Mouse (Mus musculus) small intestine, adult 2 months (tissue): ENCODE measurements around the gene Sema4f. TPM values are rescaled to one million over a fixed set of nuclear protein-coding genes. Genes with fewer than 3 reads are reported as not detected.

ENCODE experiments used
- H3K27ac ChIP-seq: fragments of 200-500 bp; 2 replicates; pipeline ENCODE4 v1.5.1; 2012; ENCODE audit warnings: low read depth, low read length, control low read depth, inconsistent platforms; ENCODE audit not compliant: insufficient read depth
- H3K27me3 ChIP-seq: fragments of 200-500 bp; 2 replicates; pipeline ENCODE4 v1.6.1; 2012; ENCODE audit warnings: mild to moderate bottlenecking, moderate library complexity, low read length, inconsistent platforms; ENCODE audit not compliant: control insufficient read depth, insufficient read depth
- H3K36me3 ChIP-seq: fragments of 200-500 bp; 2 replicates; pipeline ENCODE4 v1.6.1; 2012; ENCODE audit warnings: mild to moderate bottlenecking, low read length, control low read depth, inconsistent platforms; ENCODE audit not compliant: control insufficient read depth, insufficient read depth
- H3K4me1 ChIP-seq: fragments of 200-500 bp; 2 replicates; pipeline ENCODE4 v1.6.1; 2012; ENCODE audit warnings: low read length, inconsistent platforms, mixed read lengths; ENCODE audit not compliant: control insufficient read depth, insufficient read depth, insufficient read length
- H3K4me3 ChIP-seq: fragments of 200-500 bp; 2 replicates; pipeline ENCODE4 v1.5.1; 2012; ENCODE audit warnings: low read depth, mild to moderate bottlenecking, control low read depth, inconsistent platforms, low read length, moderate library complexity
- CTCF ChIP-seq: fragments of 200-500 bp; IDR thresholded peaks from 2 replicates; pipeline ENCODE4 v1.5.1; 2012; ENCODE audit warnings: low read depth, mild to moderate bottlenecking, control low read depth, inconsistent platforms, low read length, moderate library complexity, mixed read lengths; ENCODE audit not compliant: insufficient replicate concordance, insufficient read length; ENCODE audit errors: extremely low read depth
- POLR2A ChIP-seq: fragments of 200-500 bp; IDR thresholded peaks from 2 replicates; pipeline ENCODE4 v1.6.1; 2012; ENCODE audit warnings: low read depth, mild to moderate bottlenecking, control low read depth, inconsistent platforms, low read length, moderate library complexity
- WGBS: fragments of 180-500 bp; shearing (Covaris S2); methylation state at CpG from one replicate; pipeline ENCODE4 v1.1.7; 2018; 5-methylcytosine and 5-hydroxymethylcytosine counted together
- polyA plus RNA-seq: library from polyadenylated mRNA; depleted of rRNA; stranded (reverse); fragments of >200 nt; gene quantifications from 2 replicates; pipeline ENCODE4 v1.2.3, GENCODE M21; 2012; rRNA removed

Sema4f gene
- polyA plus RNA-seq, 1 experiment: 0.29 TPM

DNA sequence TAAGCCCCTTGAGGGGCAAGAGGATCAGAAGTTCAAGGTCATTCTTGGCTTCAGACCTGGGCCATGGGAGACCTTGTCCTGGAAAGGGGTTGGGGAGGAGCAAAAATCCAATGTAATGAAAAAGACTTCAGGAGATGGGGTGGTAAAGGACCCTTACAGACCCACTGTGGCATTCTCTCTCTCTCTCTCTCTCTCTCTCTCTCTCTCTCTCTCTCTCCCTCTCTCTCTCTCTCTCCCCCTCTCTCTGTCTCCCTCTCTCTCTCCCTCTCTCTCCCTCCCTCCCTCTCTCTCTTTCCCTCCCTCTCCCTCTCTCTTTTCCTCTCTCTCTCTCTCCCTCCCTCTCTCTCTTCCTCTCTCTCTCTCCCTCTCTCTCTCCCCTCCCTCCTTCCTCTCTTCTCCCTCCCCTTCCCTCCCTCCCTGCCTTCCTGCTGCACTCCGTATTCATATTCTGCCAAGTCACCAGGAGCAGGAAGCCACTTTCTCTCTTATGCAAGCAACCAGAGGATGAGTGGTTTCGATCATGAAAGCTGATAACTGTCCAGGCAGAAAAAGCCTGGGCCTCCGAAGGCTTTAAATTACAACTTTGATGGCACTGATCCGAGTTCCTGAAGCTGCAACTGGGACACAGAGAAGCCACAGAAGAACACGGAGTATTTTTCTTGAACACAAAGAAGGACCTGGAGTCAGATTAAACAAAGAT is 67.8 kb downstream of the Sema4f start:
- Histone ChIP-seq H3K27me3 (no peaks in the 10 kb centered on the region), H3K4me3 (no peak overlapping the region), H3K36me3 (no peaks in the 10 kb centered on the region), H3K27ac (no peak overlapping the region), H3K4me1 (peaks cover 3% of the 10 kb centered on the region; the same call in 1 of the 2 replicates)
- TF ChIP-seq CTCF (no peak), POLR2A (no peak)
- 4% methylated on average over 5 of the region's 5 CpGs for WGBS

DNA sequence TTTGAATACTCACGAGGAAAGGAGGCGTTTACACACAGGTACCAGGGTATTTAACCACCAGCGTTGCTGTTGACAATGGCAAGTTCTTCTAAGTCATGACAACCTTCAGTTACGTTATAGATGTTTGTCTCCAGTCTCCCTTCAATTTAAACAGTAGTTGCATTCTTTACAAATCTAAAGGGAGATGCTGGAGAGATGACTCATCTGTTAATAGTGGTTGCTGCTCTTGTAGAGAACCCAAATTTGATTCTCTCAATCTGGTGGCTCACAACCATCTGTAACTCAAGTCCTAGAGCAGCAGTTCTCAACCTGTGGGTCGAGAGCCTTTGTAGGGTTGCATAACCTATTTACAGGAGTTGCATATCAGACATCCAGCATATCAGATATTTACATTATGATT is 71.1 kb downstream of the Sema4f start:
- Histone ChIP-seq H3K4me3 (no peak overlapping the region), H3K36me3 (no peaks in the 10 kb centered on the region), H3K4me1 (peaks cover 3% of the 10 kb centered on the region), H3K27me3 (no peaks in the 10 kb centered on the region), H3K27ac (no peak overlapping the region)
- TF ChIP-seq CTCF (no peak), POLR2A (no peak)
- 73% methylated on average over 5 of the region's 5 CpGs for WGBS

DNA sequence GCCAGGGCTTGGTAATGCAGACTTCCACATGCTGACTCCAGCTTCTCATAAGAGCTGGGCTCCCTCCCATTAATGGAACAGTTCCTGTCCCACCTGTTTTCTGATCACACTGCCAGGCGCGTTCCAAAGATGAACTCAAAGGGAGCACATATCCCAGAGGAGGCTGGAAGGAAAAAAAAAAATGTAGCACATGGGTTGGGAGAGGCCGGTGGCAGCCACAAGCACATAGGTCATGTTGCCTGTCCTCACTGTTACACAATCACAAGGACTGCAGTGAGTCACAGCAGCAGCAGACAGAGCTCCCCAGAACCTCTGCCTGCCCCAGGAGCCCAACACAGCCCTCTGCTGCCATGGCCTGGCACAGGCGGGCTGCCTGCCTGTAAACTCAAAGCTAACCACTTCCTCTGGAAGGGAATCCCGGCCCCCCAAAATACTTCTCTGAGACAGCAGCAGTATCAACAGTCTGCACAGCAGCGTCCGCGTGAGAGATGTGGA is 76.1 kb downstream of the Sema4f start:
- H3K27ac ChIP-seq: peak overlapping the region; percentile 6; the same call in 1 of the 2 replicates
- peaks cover 18% of the 10 kb centered on the region for H3K4me1 ChIP-seq
- H3K27me3 ChIP-seq: no peaks in the 10 kb centered on the region
- 58% methylated on average over 8 of the region's 8 CpGs for WGBS
- H3K36me3 ChIP-seq: no peaks in the 10 kb centered on the region
- TF ChIP-seq CTCF (peak; percentile 19; the same call in 1 of the 2 replicates), POLR2A (no peak)
- H3K4me3 ChIP-seq: no peak overlapping the region

DNA sequence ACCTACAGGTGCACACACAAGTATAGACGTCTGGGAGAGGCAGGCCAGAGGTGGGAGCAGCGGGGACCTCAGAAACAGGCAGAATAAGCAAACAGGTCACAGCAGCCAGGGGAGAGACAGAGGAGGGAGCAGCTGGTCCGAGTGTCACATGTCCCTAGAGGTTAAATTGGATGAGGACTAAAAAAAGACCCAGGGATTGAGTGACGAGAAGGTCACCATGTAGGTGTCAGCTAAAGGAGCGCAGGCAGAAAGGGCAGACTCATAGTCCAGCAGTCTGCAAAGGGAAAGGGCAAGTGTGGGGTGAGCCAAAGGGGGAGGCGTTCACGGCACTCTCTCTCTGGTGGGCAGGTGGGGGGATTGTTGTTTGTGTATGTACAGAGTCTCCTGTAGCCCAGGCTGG is 77.1 kb downstream of the Sema4f start:
- no peak overlapping the region for H3K4me3 ChIP-seq
- 85% methylated on average over 7 of the region's 7 CpGs for WGBS
- no peak overlapping the region for H3K27ac ChIP-seq
- H3K27me3 ChIP-seq: no peaks in the 10 kb centered on the region
- H3K4me1 ChIP-seq: peaks cover 18% of the 10 kb centered on the region
- no peaks in the 10 kb centered on the region for H3K36me3 ChIP-seq
- TF ChIP-seq CTCF: no peak
- TF ChIP-seq POLR2A: no peak

DNA sequence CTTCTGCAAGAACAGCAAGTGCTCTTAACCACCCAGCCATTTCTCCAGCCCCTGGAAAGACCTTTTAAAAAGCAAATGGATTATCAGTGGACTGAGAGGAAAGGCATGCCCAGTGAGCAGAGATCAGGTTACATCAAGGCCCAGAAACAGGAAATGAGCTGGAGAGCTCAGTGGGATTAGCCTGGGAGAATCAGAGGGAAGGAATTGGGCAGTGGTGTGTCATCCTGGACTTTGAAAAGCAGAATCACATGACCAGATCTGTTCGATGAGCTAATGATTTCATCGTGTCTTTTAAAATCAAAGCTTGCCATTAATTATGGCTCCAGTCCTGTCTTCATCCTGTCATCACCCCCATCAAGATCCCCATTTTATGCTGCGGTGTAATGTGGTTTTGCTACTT is 77.5 kb downstream of the Sema4f start:
- no peaks in the 10 kb centered on the region for H3K36me3 ChIP-seq
- no peaks in the 10 kb centered on the region for H3K27me3 ChIP-seq
- H3K27ac ChIP-seq: no peak overlapping the region
- 52% methylated on average over 3 of the region's 3 CpGs for WGBS
- TF ChIP-seq POLR2A (no peak), CTCF (no peak)
- peaks cover 18% of the 10 kb centered on the region for H3K4me1 ChIP-seq
- no peak overlapping the region for H3K4me3 ChIP-seq

Other genes with a start within 250 kb of the Sema4f start
- gene Pole4, start 234.4 kb downstream of the Sema4f start, polyA plus RNA-seq: 5.7 and 7.2 TPM in 2 replicates
- 2.2 and 6.1 TPM in 2 replicates for gene Hk2, start 165.3 kb downstream of the Sema4f start, polyA plus RNA-seq
- gene M1ap, start 7.1 kb upstream of the Sema4f start, polyA plus RNA-seq: 0.06 and 1.3 TPM in 2 replicates
- gene Dok1, start 93.7 kb upstream of the Sema4f start, polyA plus RNA-seq: 2.2 and 6.1 TPM in 2 replicates
- gene Loxl3, start 94.4 kb upstream of the Sema4f start, polyA plus RNA-seq: 1.4 and 2.5 TPM in 2 replicates
- 392 and 694 TPM in 2 replicates for gene Aup1, start 114.8 kb upstream of the Sema4f start, polyA plus RNA-seq
- gene Htra2, start 115.5 kb upstream of the Sema4f start, polyA plus RNA-seq: 15.0 and 24.3 TPM in 2 replicates
- 22.1 and 48.6 TPM in 2 replicates for gene Dqx1, start 118.1 kb upstream of the Sema4f start, polyA plus RNA-seq
- 3.5 and 4.9 TPM in 2 replicates for gene Tlx2, start 130.5 kb upstream of the Sema4f start, polyA plus RNA-seq
- gene Pcgf1, start 138.1 kb upstream of the Sema4f start, polyA plus RNA-seq: 6.4 and 9.9 TPM in 2 replicates
- gene Lbx2, start 146.6 kb upstream of the Sema4f start, polyA plus RNA-seq: 0.42 and 0.91 TPM in 2 replicates
- 4.9 and 7.5 TPM in 2 replicates for gene Ccdc142, start 161.8 kb upstream of the Sema4f start, polyA plus RNA-seq
- 3.2 and 4.2 TPM in 2 replicates for gene Gm42688, start 161.8 kb upstream of the Sema4f start, polyA plus RNA-seq
- gene Mrpl53, start 169.3 kb upstream of the Sema4f start, polyA plus RNA-seq: 73.8 and 82.0 TPM in 2 replicates
- 34.2 and 45.6 TPM in 2 replicates for gene Mogs, start 175.7 kb upstream of the Sema4f start, polyA plus RNA-seq
- gene Wbp1, start 181.8 kb upstream of the Sema4f start, polyA plus RNA-seq: 91.6 and 183 TPM in 2 replicates
- 30.3 and 70.3 TPM in 2 replicates for gene Ino80b, start 185.7 kb upstream of the Sema4f start, polyA plus RNA-seq
- 47.3 and 179 TPM in 2 replicates for gene Rtkn, start 195.7 kb upstream of the Sema4f start, polyA plus RNA-seq
- 0.90 and 1.3 TPM in 2 replicates for gene Wdr54, start 216.6 kb upstream of the Sema4f start, polyA plus RNA-seq
- gene 1700003E16Rik, start 216.6 kb upstream of the Sema4f start, polyA plus RNA-seq: 0.09 TPM in 1 of 2 replicates, not detected in the other
- gene Dctn1, start 226.2 kb upstream of the Sema4f start, polyA plus RNA-seq: 77.1 and 168 TPM in 2 replicates